21 mouse cellular contexts compared by ENCODE assay signal in the genomic region with DNA sequence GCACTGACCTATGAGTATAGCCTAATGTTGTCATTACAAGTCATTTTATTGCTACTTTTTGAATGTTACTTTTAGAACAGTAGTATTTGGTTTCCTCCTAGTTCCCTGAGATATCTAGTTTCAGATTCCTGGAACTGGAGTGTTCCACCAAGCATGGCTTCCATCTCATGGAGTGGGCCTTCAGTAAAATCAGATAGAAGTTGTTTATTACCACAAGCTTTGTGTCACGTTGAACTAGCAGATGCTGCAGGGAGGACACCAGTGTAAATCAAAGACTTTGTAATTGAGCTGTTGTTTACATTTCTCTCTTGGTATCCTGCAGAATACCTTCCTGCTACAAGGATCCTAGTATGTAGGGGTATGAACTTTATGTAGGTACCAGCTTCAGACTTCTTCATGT.
DNase-seq lines count a peak whose midpoint lies in the region; ATAC-seq and TF ChIP-seq lines count a peak whose summit lies in the region.
"Had no signal": no experiment of that assay in that cellular context is flagged by ENCODE, and none has a peak within 500 bp of the region (broad histone marks: within the 10 kb centered on the region; RNA-seq: fewer than 3 reads in every experiment).

No protein-coding gene starts in this region.

- no peak overlapping the region for H3K27ac ChIP-seq in kidney, embryonic 15.5 days
- no peak overlapping the region for H3K27ac ChIP-seq in kidney, embryonic 16.5 days (ENCODE audit: low read length)
- H3K27ac ChIP-seq in kidney, postnatal 0 days = no peak overlapping the region

- H3K36me3 ChIP-seq in kidney, embryonic 15.5 days = no peaks in the 10 kb centered on the region
- no peaks in the 10 kb centered on the region for H3K36me3 ChIP-seq in kidney, embryonic 16.5 days (ENCODE audit: insufficient read depth, low read length)
- no peaks in the 10 kb centered on the region for H3K36me3 ChIP-seq in kidney, postnatal 0 days (ENCODE audit: insufficient read depth, low read length)
- H3K36me3 ChIP-seq: G1E had no signal

- H3K27me3 ChIP-seq in kidney, embryonic 15.5 days = no peaks in the 10 kb centered on the region
- no peaks in the 10 kb centered on the region for H3K27me3 ChIP-seq in kidney, embryonic 16.5 days (ENCODE audit: insufficient read depth, low read length)
- no peaks in the 10 kb centered on the region for H3K27me3 ChIP-seq in kidney, postnatal 0 days (ENCODE audit: insufficient read depth, low read length)
- H3K27me3 ChIP-seq: CH12.LX, Patski had no signal

- H3K4me3 ChIP-seq in kidney, embryonic 15.5 days (replicated peaks) = no peak overlapping the region
- no peak overlapping the region for H3K4me3 ChIP-seq in kidney, embryonic 16.5 days (ENCODE audit: low read length)
- H3K4me3 ChIP-seq in kidney, postnatal 0 days (replicated peaks; ENCODE audit: low read depth, low read length) = no peak overlapping the region

- H3K9ac ChIP-seq in kidney, embryonic 15.5 days = no peak overlapping the region
- H3K9ac ChIP-seq in kidney, embryonic 16.5 days (replicated peaks; ENCODE audit: low read length) = no peak overlapping the region
- no peak overlapping the region for H3K9ac ChIP-seq in kidney, postnatal 0 days (ENCODE audit: low read depth, low read length)

- no peak for DNase-seq in kidney, adult 11 months
- no peak for DNase-seq in kidney, adult 18-20 months
- DNase-seq in kidney, postnatal 0 days (ENCODE audit: low spot score) = peak; percentile 78
- DNase-seq in kidney, postnatal 4 days = no peak
- DNase-seq: adrenal gland, adult 2 months; adrenal gland, adult 8-10 months; adrenal gland, postnatal 10 days; adrenal gland, postnatal 14 days; adrenal gland, postnatal 25 days; adrenal gland, postnatal 36 days; B cell, adult 2 months; cerebellum, adult 11 months; cerebellum, adult 11-12 months; cerebellum, adult 18-20 months had no signal

- 30% methylated on average over 1 of the region's 1 CpGs for WGBS in kidney, embryonic 15.5 days
- 6% methylated on average over 1 of the region's 1 CpGs for WGBS in kidney, embryonic 16.5 days
- WGBS in kidney, postnatal 0 days = 17% methylated on average over 1 of the region's 1 CpGs

- no peaks in the 10 kb centered on the region for H3K4me1 ChIP-seq in kidney, embryonic 15.5 days
- no peaks in the 10 kb centered on the region for H3K4me1 ChIP-seq in kidney, embryonic 16.5 days (ENCODE audit: insufficient read depth, low read length)
- H3K4me1 ChIP-seq in kidney, postnatal 0 days (replicated peaks; ENCODE audit: insufficient read depth, low read length) = no peaks in the 10 kb centered on the region

- peak; percentile 71; the same call in 1 of the 2 replicates for ATAC-seq in kidney, embryonic 15.5 days (replicated peaks; ENCODE audit: low FRiP score)
- peak; percentile 61; the same call in 1 of the 2 replicates for ATAC-seq in kidney, embryonic 16.5 days (ENCODE audit: low FRiP score, low TSS enrichment)
- ATAC-seq in kidney, postnatal 0 days (replicated peaks; ENCODE audit: low FRiP score, low read depth) = peak; percentile 88
- ATAC-seq: activated CD4-positive, CD25-positive, alpha-beta regulatory T cell, adult 4 months; CD4-positive, CD25-positive, alpha-beta regulatory T cell, adult 4 months; Patski had no signal

- TF ChIP-seq CTCF in kidney, postnatal 0 days (IDR thresholded peaks at IDR 0.05; ENCODE audit: low read depth) = no peak

- no peak overlapping the region for H3K4me2 ChIP-seq in kidney, embryonic 15.5 days
- no peak overlapping the region for H3K4me2 ChIP-seq in kidney, embryonic 16.5 days (replicated peaks; ENCODE audit: low read depth, low read length)
- H3K4me2 ChIP-seq in kidney, postnatal 0 days (ENCODE audit: low read length) = no peak overlapping the region

- no peaks in the 10 kb centered on the region for H3K9me3 ChIP-seq in kidney, embryonic 15.5 days (replicated peaks)
- H3K9me3 ChIP-seq in kidney, embryonic 16.5 days (ENCODE audit: low read length) = no peaks in the 10 kb centered on the region
- no peaks in the 10 kb centered on the region for H3K9me3 ChIP-seq in kidney, postnatal 0 days (replicated peaks; ENCODE audit: low read length)
